Mouse (Mus musculus): ENCODE data around the gene Kri1. TPM values are rescaled to one million over a fixed set of nuclear protein-coding genes. Genes with fewer than 3 reads are reported as not detected.
"Not testable (repeated sequence)": the region's sequence is repeated elsewhere in the genome, so short reads cannot be mapped to it uniquely, and the experiment has no call there.

Kri1 gene
- polyA plus RNA-seq, 1 experiment from 2014 or later: 16.3 TPM

DNA sequence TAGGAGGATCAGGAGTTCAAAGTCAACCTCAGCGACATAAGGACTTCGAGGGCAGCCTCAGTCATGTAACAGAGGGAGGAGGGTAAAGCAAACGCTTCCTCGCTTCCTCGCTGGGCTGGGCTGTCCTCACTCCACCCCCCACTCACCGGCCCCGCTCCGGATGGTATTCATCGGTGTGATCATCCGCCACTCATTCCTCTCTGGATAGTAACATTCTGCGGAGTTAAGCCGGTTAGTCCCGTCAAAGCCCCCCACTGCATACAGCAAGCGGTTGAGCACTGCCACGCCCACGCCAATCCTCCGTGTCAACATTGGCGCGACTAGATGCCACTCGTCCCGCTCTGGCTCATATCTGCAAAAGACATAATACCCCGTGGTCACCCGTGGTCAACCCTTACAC is 56.2 kb downstream of the Kri1 start:
- Histone ChIP-seq H3K4me1 (replicated peaks; ENCODE audit: control insufficient read depth, insufficient read depth, low read length) (peaks cover 3% of the 10 kb centered on the region; the same call in 1 of the 2 replicates), H3K27me3 (ENCODE audit: control insufficient read depth, insufficient read depth, low read length) (no peaks in the 10 kb centered on the region), H3K27ac (ENCODE audit: low read depth, low read length) (no peak overlapping the region), H3K4me3 (ENCODE audit: low read depth, low read length) (no peak overlapping the region), H3K36me3 (ENCODE audit: control insufficient read depth, insufficient read depth, low read length) (no peaks in the 10 kb centered on the region; the same call in 1 of the 2 replicates), H3K9me3 (ENCODE audit: control insufficient read depth, low read length) (no peaks in the 10 kb centered on the region), H3K4me2 (ENCODE audit: low read depth, low read length, severe bottlenecking) (no peak overlapping the region), H3K9ac (ENCODE audit: low read length) (no peak overlapping the region)
- DNase-seq (ENCODE audit: low spot score) (no peak), ATAC-seq (replicated peaks; ENCODE audit: low FRiP score) (no peak)
- 54% methylated on average over 23 of the region's 23 CpGs for WGBS

GRCm38 (mm10) chr9:21227342-21227741 is 60.4 kb downstream of the Kri1 start:
- H3K4me3 ChIP-seq (ENCODE audit: low read depth, low read length): no peak overlapping the region
- H3K36me3 ChIP-seq (ENCODE audit: control insufficient read depth, insufficient read depth, low read length): no peaks in the 10 kb centered on the region; the same call in 1 of the 2 replicates
- DNase-seq (ENCODE audit: low spot score) (peak; percentile 64), ATAC-seq (replicated peaks; ENCODE audit: low FRiP score) (no peak)
- H3K9ac ChIP-seq (ENCODE audit: low read length): peak overlapping the region; percentile 24
- 0 out of 2 replicates have a peak, but pooled peaks cover 2% of the 10 kb centered on the region for H3K27me3 ChIP-seq (ENCODE audit: control insufficient read depth, insufficient read depth, low read length)
- no peak overlapping the region for H3K27ac ChIP-seq (ENCODE audit: low read depth, low read length)
- H3K4me1 ChIP-seq (replicated peaks; ENCODE audit: control insufficient read depth, insufficient read depth, low read length): peaks cover 5% of the 10 kb centered on the region; the same call in 1 of the 2 replicates
- peak overlapping the region; percentile 32 for H3K4me2 ChIP-seq (ENCODE audit: low read depth, low read length, severe bottlenecking)
- no peaks in the 10 kb centered on the region for H3K9me3 ChIP-seq (ENCODE audit: control insufficient read depth, low read length)
- WGBS: 12% methylated on average over 16 of the region's 16 CpGs

- 24% methylated on average over 7 of the region's 7 CpGs for WGBS
- no peak overlapping the region for H3K9ac ChIP-seq (ENCODE audit: low read length)
- no peak for ATAC-seq (replicated peaks; ENCODE audit: low FRiP score)
Measured at GRCm38 (mm10) chr9:21225415-21225758, 62.4 kb downstream of the Kri1 start.

DNA sequence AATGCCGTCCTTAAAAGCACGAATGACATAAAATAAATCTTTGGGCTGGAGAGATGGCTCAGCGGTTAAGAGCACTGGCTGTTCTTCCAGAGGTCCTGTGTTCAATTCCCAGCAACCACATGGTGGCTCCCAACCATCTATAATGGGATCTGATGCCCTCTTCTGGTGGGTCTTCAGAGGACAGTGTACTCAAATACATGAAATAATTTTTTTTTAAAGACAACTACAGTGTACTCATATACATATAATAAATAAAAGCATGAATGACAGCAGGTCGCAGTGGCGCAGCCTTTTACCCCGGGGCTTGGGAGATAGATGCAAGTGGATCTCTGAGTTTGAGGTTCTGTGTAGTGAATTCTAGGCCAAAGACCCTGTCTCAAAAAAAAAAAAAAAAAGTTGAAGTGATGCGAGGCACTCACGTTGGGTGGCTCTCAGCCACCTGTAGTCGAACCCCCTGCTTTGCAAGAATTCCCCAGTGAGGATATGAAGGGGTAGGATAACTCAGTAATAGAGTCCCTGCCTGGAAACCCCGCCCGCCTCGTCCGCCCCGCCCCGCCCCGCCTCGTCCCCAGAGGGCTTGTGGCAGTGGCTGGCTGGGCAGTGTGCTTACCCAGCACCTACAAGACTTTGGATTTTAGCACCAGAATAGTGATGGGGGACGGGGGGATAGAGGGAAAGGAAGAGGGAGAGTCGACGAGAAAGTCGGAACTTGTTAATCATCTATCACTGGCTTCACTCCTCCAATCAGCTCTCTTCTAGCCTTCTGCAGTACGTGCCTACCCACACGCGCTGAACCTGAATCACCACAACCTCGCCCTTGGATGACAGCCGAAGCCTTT is 63.0 kb downstream of the Kri1 start:
- Histone ChIP-seq H3K4me1 (replicated peaks; ENCODE audit: control insufficient read depth, insufficient read depth, low read length) (peaks cover 5% of the 10 kb centered on the region; the same call in 1 of the 2 replicates), H3K9me3 (ENCODE audit: control insufficient read depth, low read length) (no peaks in the 10 kb centered on the region), H3K4me2 (ENCODE audit: low read depth, low read length, severe bottlenecking) (peak overlapping the region; percentile 28; the same call in 1 of the 2 replicates), H3K36me3 (ENCODE audit: control insufficient read depth, insufficient read depth, low read length) (no peaks in the 10 kb centered on the region; the same call in 1 of the 2 replicates), H3K27ac (ENCODE audit: low read depth, low read length) (no peak overlapping the region), H3K4me3 (ENCODE audit: low read depth, low read length) (no peak overlapping the region), H3K27me3 (ENCODE audit: control insufficient read depth, insufficient read depth, low read length) (0 out of 2 replicates have a peak, but pooled peaks cover 2% of the 10 kb centered on the region), H3K9ac (ENCODE audit: low read length) (no peak overlapping the region)
- peak; percentile 61 for DNase-seq (ENCODE audit: low spot score)
- ATAC-seq (replicated peaks; ENCODE audit: low FRiP score): no peak
- WGBS: 23% methylated on average over 26 of the region's 26 CpGs

More at GRCm38 (mm10) chr9:21225415-21225758, 62.4 kb downstream of the Kri1 start:
- Histone ChIP-seq H3K4me3 (ENCODE audit: low read depth, low read length) (no peak overlapping the region), H3K27ac (ENCODE audit: low read depth, low read length) (no peak overlapping the region), H3K4me2 (ENCODE audit: low read depth, low read length, severe bottlenecking) (peak overlapping the region; percentile 28; the same call in 1 of the 2 replicates), H3K36me3 (ENCODE audit: control insufficient read depth, insufficient read depth, low read length) (no peaks in the 10 kb centered on the region; the same call in 1 of the 2 replicates), H3K4me1 (replicated peaks; ENCODE audit: control insufficient read depth, insufficient read depth, low read length) (peaks cover 5% of the 10 kb centered on the region; the same call in 1 of the 2 replicates), H3K9me3 (ENCODE audit: control insufficient read depth, low read length) (no peaks in the 10 kb centered on the region), H3K27me3 (ENCODE audit: control insufficient read depth, insufficient read depth, low read length) (0 out of 2 replicates have a peak, but pooled peaks cover 2% of the 10 kb centered on the region)
- peak; percentile 44 for DNase-seq (ENCODE audit: low spot score)

GRCm38 (mm10) chr9:21223906-21224305 is 63.9 kb downstream of the Kri1 start:
- 94% methylated on average over 6 of the region's 6 CpGs for WGBS
- ATAC-seq (replicated peaks; ENCODE audit: low FRiP score): no peak
- no peak overlapping the region for H3K4me2 ChIP-seq (ENCODE audit: low read depth, low read length, severe bottlenecking)

DNA sequence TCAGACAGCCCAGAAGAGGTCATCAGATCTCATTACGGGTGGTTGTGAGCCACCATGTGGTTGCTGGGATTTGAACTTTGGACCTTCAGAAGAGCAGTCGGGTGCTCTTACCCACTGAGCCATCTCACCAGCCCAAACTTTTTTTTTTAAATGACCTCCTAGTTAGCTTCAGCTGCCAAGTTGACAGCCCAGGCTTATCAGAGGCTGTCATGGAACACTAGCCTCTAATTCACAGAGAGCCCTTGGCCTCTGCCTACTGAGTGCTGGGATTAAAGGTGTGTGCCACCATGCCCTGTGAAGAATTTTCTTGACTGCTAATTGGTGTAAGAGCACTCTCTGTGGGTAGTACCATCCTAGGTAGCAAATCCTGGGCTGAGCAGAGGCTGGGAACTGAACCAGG is 64.3 kb downstream of the Kri1 start:
- whole genome bisulfite sequencing: 95% methylated on average over 1 of the region's 2 CpGs
- not testable (repeated sequence) for H3K9ac ChIP-seq (ENCODE audit: low read length); DNase-seq (ENCODE audit: low spot score); H3K4me3 ChIP-seq (ENCODE audit: low read depth, low read length); H3K36me3 ChIP-seq (ENCODE audit: control insufficient read depth, insufficient read depth, low read length); H3K4me2 ChIP-seq (ENCODE audit: low read depth, low read length, severe bottlenecking); H3K27ac ChIP-seq (ENCODE audit: low read depth, low read length); H3K4me1 ChIP-seq (replicated peaks; ENCODE audit: control insufficient read depth, insufficient read depth, low read length); H3K9me3 ChIP-seq (ENCODE audit: control insufficient read depth, low read length); H3K27me3 ChIP-seq (ENCODE audit: control insufficient read depth, insufficient read depth, low read length); ATAC-seq (replicated peaks; ENCODE audit: low FRiP score)

More at GRCm38 (mm10) chr9:21223906-21224305, 63.9 kb downstream of the Kri1 start:
- Histone ChIP-seq H3K4me3 (ENCODE audit: low read depth, low read length) (no peak overlapping the region), H3K36me3 (ENCODE audit: control insufficient read depth, insufficient read depth, low read length) (no peaks in the 10 kb centered on the region), H3K27ac (ENCODE audit: low read depth, low read length) (no peak overlapping the region), H3K9me3 (ENCODE audit: control insufficient read depth, low read length) (no peaks in the 10 kb centered on the region), H3K4me1 (replicated peaks; ENCODE audit: control insufficient read depth, insufficient read depth, low read length) (peaks cover 5% of the 10 kb centered on the region; the same call in 1 of the 2 replicates), H3K9ac (ENCODE audit: low read length) (no peak overlapping the region), H3K27me3 (ENCODE audit: control insufficient read depth, insufficient read depth, low read length) (0 out of 2 replicates have a peak, but pooled peaks cover 2% of the 10 kb centered on the region)
- DNase-seq (ENCODE audit: low spot score): peak; percentile 43

Other genes with a start within 250 kb of the Kri1 start
- 1.2 and 2.9 TPM in 2 replicates for gene Zglp1, start 220.9 kb downstream of the Kri1 start, polyA plus RNA-seq (2014; fragmentation: Nextera tagmentation; extraction: Ambion mirVana)
- 1.4 and 1.5 TPM in 2 replicates for gene Gm49373, start 214.9 kb downstream of the Kri1 start, polyA plus RNA-seq (2014; fragmentation: Nextera tagmentation; extraction: Ambion mirVana)
- gene Fdx1l, start 214.4 kb downstream of the Kri1 start, polyA plus RNA-seq (2014; fragmentation: Nextera tagmentation; extraction: Ambion mirVana): 46.9 and 54.6 TPM in 2 replicates
- gene Gm38431, start 196.0 kb downstream of the Kri1 start, polyA plus RNA-seq (2014; fragmentation: Nextera tagmentation; extraction: Ambion mirVana): 3.9 and 4.5 TPM in 2 replicates
- gene Raver1, start 196.0 kb downstream of the Kri1 start, polyA plus RNA-seq (2014; fragmentation: Nextera tagmentation; extraction: Ambion mirVana): 118 and 124 TPM in 2 replicates
- gene Tyk2, start 156.7 kb downstream of the Kri1 start, polyA plus RNA-seq (2014; fragmentation: Nextera tagmentation; extraction: Ambion mirVana): 10.3 and 10.8 TPM in 2 replicates
- 300 and 308 TPM in 2 replicates for gene Cdc37, start 138.0 kb downstream of the Kri1 start, polyA plus RNA-seq (2014; fragmentation: Nextera tagmentation; extraction: Ambion mirVana)
- 7.0 and 8.4 TPM in 2 replicates for gene Pde4a, start 122.3 kb downstream of the Kri1 start, polyA plus RNA-seq (2014; fragmentation: Nextera tagmentation; extraction: Ambion mirVana)
- 35.9 and 41.3 TPM in 2 replicates for gene Keap1, start 48.6 kb downstream of the Kri1 start, polyA plus RNA-seq (2014; fragmentation: Nextera tagmentation; extraction: Ambion mirVana)
- gene S1pr5, start 39.5 kb downstream of the Kri1 start, polyA plus RNA-seq (2014; fragmentation: Nextera tagmentation; extraction: Ambion mirVana): 0.09 and 0.11 TPM in 2 replicates
- 55.7 and 57.9 TPM in 2 replicates for gene Atg4d, start 22.7 kb downstream of the Kri1 start, polyA plus RNA-seq (2014; fragmentation: Nextera tagmentation; extraction: Ambion mirVana)
- gene Cdkn2d, start 3.4 kb upstream of the Kri1 start, polyA plus RNA-seq (2014; fragmentation: Nextera tagmentation; extraction: Ambion mirVana): 58.6 and 60.8 TPM in 2 replicates
- gene Ap1m2, start 24.4 kb upstream of the Kri1 start, polyA plus RNA-seq (2014; fragmentation: Nextera tagmentation; extraction: Ambion mirVana): 1.4 and 2.6 TPM in 2 replicates
- 71.0 and 76.3 TPM in 2 replicates for gene Slc44a2, start 32.7 kb upstream of the Kri1 start, polyA plus RNA-seq (2014; fragmentation: Nextera tagmentation; extraction: Ambion mirVana)
- gene Ilf3, start 79.9 kb upstream of the Kri1 start, polyA plus RNA-seq (2014; fragmentation: Nextera tagmentation; extraction: Ambion mirVana): 295 and 297 TPM in 2 replicates
- gene Qtrt1, start 123.9 kb upstream of the Kri1 start, polyA plus RNA-seq (2014; fragmentation: Nextera tagmentation; extraction: Ambion mirVana): 58.2 and 61.5 TPM in 2 replicates
- 72.8 and 74.0 TPM in 2 replicates for gene Dnm2, start 136.9 kb upstream of the Kri1 start, polyA plus RNA-seq (2014; fragmentation: Nextera tagmentation; extraction: Ambion mirVana)
- gene Tmed1, start 222.3 kb upstream of the Kri1 start, polyA plus RNA-seq (2014; fragmentation: Nextera tagmentation; extraction: Ambion mirVana): 83.1 and 83.5 TPM in 2 replicates
- 5.6 and 5.7 TPM in 2 replicates for gene AB124611, start 238.2 kb upstream of the Kri1 start, polyA plus RNA-seq (2014; fragmentation: Nextera tagmentation; extraction: Ambion mirVana)

Data from forebrain, embryonic 11.5 days (tissue).